Comparison of ENCODE assay signal across 8 mouse cellular contexts in the genomic region with DNA sequence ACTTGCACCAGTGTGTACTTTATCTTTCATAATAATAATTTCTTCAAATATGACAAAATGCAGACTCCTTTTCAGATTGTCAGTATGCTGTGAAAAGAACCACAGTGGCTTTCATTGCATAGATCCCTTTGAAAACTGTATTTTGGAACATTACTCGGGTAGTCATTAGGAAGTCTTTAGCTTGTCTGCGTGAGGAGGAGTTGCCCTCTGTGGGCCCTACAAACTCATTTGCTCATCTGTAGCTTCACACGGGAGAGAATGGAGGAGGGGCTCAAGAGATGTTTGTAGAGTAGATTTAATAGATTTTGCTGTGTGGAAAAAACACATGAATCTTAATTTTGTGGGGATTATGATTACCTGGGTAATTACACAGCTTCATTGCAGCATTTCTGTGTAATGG. TPM values are rescaled to one million over a fixed set of nuclear protein-coding genes. Genes with fewer than 3 reads are reported as not detected.
DNase-seq lines count a peak whose midpoint lies in the region; ATAC-seq lines count a peak whose summit lies in the region.

No protein-coding gene starts in this region.

- H3K4me1 ChIP-seq in liver, embryonic 11.5 days (replicated peaks; ENCODE audit: control insufficient read depth, insufficient read depth, low read length), result peaks cover 24% of the 10 kb centered on the region

- H3K4me3 ChIP-seq in liver, embryonic 11.5 days (ENCODE audit: low read depth, low read length), result peak overlapping the region; percentile 95

- H3K9ac ChIP-seq in liver, embryonic 11.5 days (ENCODE audit: low read depth, low read length), result peak overlapping the region; percentile 99

- DNase-seq in embryo, embryonic 10.5 days (ENCODE audit: low spot score), result peak; percentile 39
- no peak for DNase-seq in embryo, embryonic 9.5 days (ENCODE audit: extremely low spot score)
- peak; percentile 6 for DNase-seq in thymus, postnatal 25 days
- DNase-seq in thymus, postnatal 4 days, result no peak
- DNase-seq in liver, embryonic 11.5 days (ENCODE audit: low spot score), result no peak
- no peak for DNase-seq in frontal cortex, postnatal 14 days (ENCODE audit: low spot score in 2 of 2)
- no peak for DNase-seq in left cerebral cortex, postnatal 4 days

- H3K4me2 ChIP-seq in liver, embryonic 11.5 days, result peak overlapping the region; percentile 77

- under 1% methylated on average over 3 of the region's 3 CpGs for WGBS in liver, embryonic 11.5 days

- H3K27me3 ChIP-seq in liver, embryonic 11.5 days (replicated peaks; ENCODE audit: control insufficient read depth, insufficient read depth, low read length), result no peaks in the 10 kb centered on the region

- ATAC-seq in liver, embryonic 11.5 days (replicated peaks; ENCODE audit: low FRiP score), result no peak
- no peak for ATAC-seq in activated CD4-positive, CD25-positive, alpha-beta regulatory T cell, adult 4 months

- no peaks in the 10 kb centered on the region for H3K9me3 ChIP-seq in liver, embryonic 11.5 days (ENCODE audit: control insufficient read depth, low read length)

- intact Hi-C loops in left cerebral cortex, postnatal 4 days (cut with DNase I), result no loop called here

- H3K36me3 ChIP-seq in liver, embryonic 11.5 days (ENCODE audit: control insufficient read depth, insufficient read depth, low read length), result no peaks in the 10 kb centered on the region

- H3K27ac ChIP-seq in liver, embryonic 11.5 days (ENCODE audit: low read depth, low read length), result no peak overlapping the region

RNA-seq across cellular contexts. Expression of a gene that starts 2.6 kb away (rescaled TPM):
- 146 and 148 TPM in 2 replicates for polyA plus RNA-seq in liver, embryonic 11.5 days (2014; fragmentation: Nextera tagmentation; extraction: Ambion mirVana)
- polyA plus RNA-seq in activated CD4-positive, CD25-positive, alpha-beta regulatory T cell, adult 4 months (2017; shearing (Covaris generic)), result 10 to 100 TPM; 48.1 to 59.2 TPM
- total RNA-seq in left cerebral cortex, postnatal 4 days (2021), result 10 to 100 TPM; 58.4 to 71.4 TPM

Comparison
In these comparisons a context has a peak if more than half of its experiments do, and no peak if none do; other contexts are left out.
1. DNase-seq: peak in embryo, embryonic 10.5 days (single experiment) and thymus, postnatal 25 days (single experiment); none in embryo, embryonic 9.5 days (single experiment), thymus, postnatal 4 days (single experiment), liver, embryonic 11.5 days (single experiment), frontal cortex, postnatal 14 days (0 of 2) and left cerebral cortex, postnatal 4 days (single experiment).